Mouse (Mus musculus): Measurements from ENCODE around the gene Baiap2l2. TPM values are rescaled to one million over a fixed set of nuclear protein-coding genes. Genes with fewer than 3 reads are reported as not detected.

Gene Baiap2l2
- polyA plus RNA-seq, 1 experiment from 2014 or later = 1.9 TPM

Other genes with a start within 250 kb of the Baiap2l2 start
- not detected in 2 replicates for gene Galr3, start 243.7 kb downstream of the Baiap2l2 start, polyA plus RNA-seq (2014; fragmentation: Nextera tagmentation; extraction: Ambion mirVana)
- 50.2 and 52.6 TPM in 2 replicates for gene Ankrd54, start 222.6 kb downstream of the Baiap2l2 start, polyA plus RNA-seq (2014; fragmentation: Nextera tagmentation; extraction: Ambion mirVana)
- 141 and 182 TPM in 2 replicates for gene Eif3l, start 210.4 kb downstream of the Baiap2l2 start, polyA plus RNA-seq (2014; fragmentation: Nextera tagmentation; extraction: Ambion mirVana)
- gene Micall1, start 176.6 kb downstream of the Baiap2l2 start, polyA plus RNA-seq (2014; fragmentation: Nextera tagmentation; extraction: Ambion mirVana) = 11.8 and 11.9 TPM in 2 replicates
- gene Polr2f, start 144.5 kb downstream of the Baiap2l2 start, polyA plus RNA-seq (2014; fragmentation: Nextera tagmentation; extraction: Ambion mirVana) = 287 and 355 TPM in 2 replicates
- gene 1700088E04Rik, start 144.3 kb downstream of the Baiap2l2 start, polyA plus RNA-seq (2014; fragmentation: Nextera tagmentation; extraction: Ambion mirVana) = 14.0 and 17.3 TPM in 2 replicates
- 1.5 and 2.3 TPM in 2 replicates for gene Sox10, start 120.3 kb downstream of the Baiap2l2 start, polyA plus RNA-seq (2014; fragmentation: Nextera tagmentation; extraction: Ambion mirVana)
- gene Pick1, start 56.4 kb downstream of the Baiap2l2 start, polyA plus RNA-seq (2014; fragmentation: Nextera tagmentation; extraction: Ambion mirVana) = 47.7 and 74.3 TPM in 2 replicates
- 1.6 TPM in 2 replicates for gene Gm49486, start 56.1 kb downstream of the Baiap2l2 start, polyA plus RNA-seq (2014; fragmentation: Nextera tagmentation; extraction: Ambion mirVana)
- gene Slc16a8, start 30.8 kb downstream of the Baiap2l2 start, polyA plus RNA-seq (2014; fragmentation: Nextera tagmentation; extraction: Ambion mirVana) = 0.28 and 0.34 TPM in 2 replicates
- 26.0 and 28.2 TPM in 2 replicates for gene Pla2g6, start 42.9 kb upstream of the Baiap2l2 start, polyA plus RNA-seq (2014; fragmentation: Nextera tagmentation; extraction: Ambion mirVana)
- gene Maff, start 61.1 kb upstream of the Baiap2l2 start, polyA plus RNA-seq (2014; fragmentation: Nextera tagmentation; extraction: Ambion mirVana) = 1.0 and 1.2 TPM in 2 replicates
- 32.2 and 36.6 TPM in 2 replicates for gene Tmem184b, start 118.0 kb upstream of the Baiap2l2 start, polyA plus RNA-seq (2014; fragmentation: Nextera tagmentation; extraction: Ambion mirVana)
- gene Csnk1e, start 170.0 kb upstream of the Baiap2l2 start, polyA plus RNA-seq (2014; fragmentation: Nextera tagmentation; extraction: Ambion mirVana) = 225 and 226 TPM in 2 replicates
- 0.23 TPM in 1 of 2 replicates, not detected in the other for gene Kcnj4, start 219.7 kb upstream of the Baiap2l2 start, polyA plus RNA-seq (2014; fragmentation: Nextera tagmentation; extraction: Ambion mirVana)
- gene Kdelr3, start 230.9 kb upstream of the Baiap2l2 start, polyA plus RNA-seq (2014; fragmentation: Nextera tagmentation; extraction: Ambion mirVana) = 5.4 and 7.1 TPM in 2 replicates

Data from midbrain, embryonic 14.5 days (tissue).